Mouse (Mus musculus) embryo, embryonic 10 days (tissue): ENCODE results near the gene Gm20814.
"Not testable (repeated sequence)": the region's sequence is repeated elsewhere in the genome, so short reads cannot be mapped to it uniquely, and the experiment has no call there.

ENCODE experiments used
- DNase-seq: peaks from one replicate; pipeline ENCODE4 v3.0.0-alpha.2; 2015; ENCODE audit warnings: low spot score

The Gm20814 gene

GRCm38 (mm10) chrY:75195556-75195955 lies at the start of gene Gm20814:
Gene Gm20814, plus strand, starts transcription at chrY:75195856.
- DNase-seq: not testable (repeated sequence)
